Mouse (Mus musculus) kidney, adult 2 months (tissue): ENCODE measurements around the gene Psmd9.
A peak's percentile ranks its signal among the peaks of the same experiment; 100 is the strongest.

Source experiments
- CTCF ChIP-seq: fragments of 200-500 bp; conservative IDR thresholded peaks from 2 replicates; pipeline ENCODE4 v1.5.1; 2011; ENCODE audit warnings: low read depth, mild to moderate bottlenecking, control low read depth, low read length, moderate library complexity, mixed read lengths; ENCODE audit not compliant: insufficient read depth, insufficient read length
- POLR2A ChIP-seq: fragments of 200-500 bp; IDR thresholded peaks from one replicate; pipeline ENCODE4 v1.6.1; 2011; ENCODE audit warnings: low read depth, low read length, control low read depth

DNA sequence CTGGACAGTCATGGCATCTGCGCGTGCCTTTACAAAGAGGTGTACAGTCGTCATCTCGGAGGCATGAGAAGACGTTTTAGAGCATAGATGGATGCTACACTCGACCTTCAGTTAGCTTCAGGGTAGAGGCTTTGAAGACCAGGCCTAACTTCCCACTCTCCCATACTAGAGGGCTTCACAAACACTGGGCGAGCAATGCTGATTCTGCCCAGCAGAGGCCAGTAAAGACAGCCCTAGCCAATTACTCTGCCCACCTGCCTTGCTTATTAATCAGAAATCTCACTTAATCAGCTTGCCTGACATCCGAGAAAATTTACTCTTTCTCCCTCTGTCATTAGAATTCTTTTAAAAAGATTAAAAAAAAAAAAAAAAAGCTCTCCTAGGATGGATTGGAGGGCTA lies 116.0 kb downstream of the Psmd9 start:
- TF ChIP-seq POLR2A (no peak), CTCF (peak; percentile 66; the same call in 1 of the 2 replicates)
